Mouse (Mus musculus) 416B (cell line): ENCODE measurements around the gene Ackr4.

ENCODE experiments used
- DNase-seq: peaks from one replicate; pipeline ENCODE4 v3.0.0; 2011; ENCODE audit warnings: low read depth

Ackr4 gene

DNA sequence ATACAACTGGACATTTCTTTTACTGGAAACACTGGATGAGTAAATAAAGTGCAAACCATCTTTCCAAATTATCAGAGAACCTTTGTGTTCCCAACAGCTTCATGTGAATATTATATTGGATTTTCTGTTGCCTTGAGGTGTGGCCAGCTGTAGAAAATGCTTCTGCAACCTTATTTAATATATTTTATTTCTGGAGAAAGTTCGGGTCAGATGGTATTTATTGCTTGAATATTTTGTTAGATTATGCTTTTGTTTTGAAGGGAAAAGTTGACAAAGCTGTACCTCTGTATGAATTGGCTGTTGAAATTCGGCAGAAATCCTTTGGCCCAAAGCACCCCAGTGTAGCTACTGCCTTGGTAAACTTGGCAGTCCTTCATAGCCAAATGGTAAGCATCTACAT is 86.4 kb downstream of the Ackr4 start, which contains the start of gene Gm28305:
Gene Gm28305, plus strand, starts transcription at position 301 of the 400 bp plus-strand sequence.
- no peak for DNase-seq

GRCm38 (mm10) chr9:104039742-104040141 is 87.0 kb downstream of the Ackr4 start:
- DNase-seq, result peak; percentile 53

DNA sequence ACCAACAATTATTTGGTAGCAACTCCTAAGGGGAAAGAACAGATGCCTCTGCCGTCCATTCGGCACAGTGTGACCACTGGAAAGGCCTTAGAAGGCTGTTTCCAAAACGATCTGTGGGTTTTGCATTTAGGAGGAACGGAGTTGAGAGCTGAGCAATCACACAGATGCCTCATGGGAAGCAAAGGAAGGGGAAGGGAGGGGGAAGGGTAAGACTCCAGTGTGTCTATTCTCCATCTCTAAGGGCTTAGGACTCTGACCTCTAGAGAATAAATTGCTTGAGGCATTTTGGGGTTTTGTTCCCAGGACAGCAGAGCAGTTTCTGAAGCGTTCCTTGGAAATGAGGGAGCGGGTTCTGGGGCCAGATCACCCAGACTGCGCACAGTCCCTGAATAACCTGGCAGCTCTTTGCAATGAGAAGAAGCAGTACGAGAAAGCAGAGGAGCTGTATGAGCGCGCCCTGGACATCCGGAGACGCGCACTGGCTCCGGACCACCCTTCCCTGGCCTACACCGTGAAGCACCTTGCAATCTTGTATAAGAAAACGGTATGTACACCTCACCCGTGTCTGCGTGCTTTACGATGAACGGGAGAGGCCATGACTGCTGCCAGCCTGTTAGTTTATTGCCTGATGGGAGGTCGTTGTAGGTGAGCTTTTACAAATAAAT is 87.6 kb downstream of the Ackr4 start:
- no peak for DNase-seq

GRCm38 (mm10) chr9:104038266-104038665 is 88.5 kb downstream of the Ackr4 start:
- DNase-seq, result no peak

DNA sequence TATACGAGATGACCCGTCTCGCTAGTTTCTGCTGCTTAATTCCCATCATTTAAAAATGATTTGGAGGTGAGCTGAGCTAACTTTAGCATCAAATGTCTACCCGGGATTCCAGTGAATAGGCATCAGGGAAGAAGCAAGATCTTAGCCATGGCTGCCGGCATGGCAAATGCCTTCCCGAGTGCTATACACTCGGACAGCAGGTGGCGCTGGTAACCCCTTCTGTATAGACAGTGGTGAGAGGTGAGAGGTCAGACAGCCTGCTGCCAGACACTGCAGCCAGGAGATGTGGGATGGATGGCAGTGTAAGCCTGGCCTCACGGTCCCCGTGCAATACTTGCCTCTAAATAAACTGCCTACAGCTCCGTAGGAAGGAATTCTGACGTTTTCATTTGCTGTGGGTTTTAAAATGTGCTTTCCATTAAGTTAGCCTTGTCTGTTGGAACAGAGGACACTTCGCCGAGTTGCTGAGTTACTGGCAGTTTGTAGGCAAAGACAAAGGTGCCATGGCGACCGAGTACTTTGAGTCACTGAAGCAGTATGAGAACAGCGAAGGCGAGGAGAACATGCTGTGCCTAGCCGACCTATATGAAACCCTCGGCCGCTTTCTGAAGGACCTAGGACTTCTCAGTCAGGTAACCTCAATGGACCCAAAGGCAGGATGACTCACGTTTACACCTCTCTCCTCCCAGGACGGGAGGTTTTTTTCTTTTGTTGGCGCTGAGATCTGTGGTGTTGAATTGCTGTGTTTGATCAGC is 91.3 kb downstream of the Ackr4 start:
- DNase-seq, result peak; percentile 69

DNA sequence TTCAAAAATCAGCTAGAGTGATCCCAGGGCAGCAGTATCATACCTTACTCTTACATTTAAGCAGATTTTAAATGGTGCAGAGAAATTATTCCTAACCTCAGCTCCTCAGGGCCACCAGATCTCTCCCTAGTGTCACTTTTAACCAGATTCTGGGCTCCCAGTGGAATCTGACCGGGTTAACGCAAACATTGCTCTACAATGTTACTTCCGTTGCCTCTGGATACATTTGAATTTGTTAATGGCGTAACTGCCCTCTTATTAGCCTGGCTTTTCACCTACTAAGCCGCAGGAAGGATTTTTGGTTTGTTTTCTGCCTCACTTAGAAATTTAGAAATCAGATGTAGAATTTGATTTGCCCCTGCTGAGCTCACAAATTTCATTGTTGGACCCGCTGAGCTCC is 92.0 kb downstream of the Ackr4 start:
- DNase-seq, result no peak

DNA sequence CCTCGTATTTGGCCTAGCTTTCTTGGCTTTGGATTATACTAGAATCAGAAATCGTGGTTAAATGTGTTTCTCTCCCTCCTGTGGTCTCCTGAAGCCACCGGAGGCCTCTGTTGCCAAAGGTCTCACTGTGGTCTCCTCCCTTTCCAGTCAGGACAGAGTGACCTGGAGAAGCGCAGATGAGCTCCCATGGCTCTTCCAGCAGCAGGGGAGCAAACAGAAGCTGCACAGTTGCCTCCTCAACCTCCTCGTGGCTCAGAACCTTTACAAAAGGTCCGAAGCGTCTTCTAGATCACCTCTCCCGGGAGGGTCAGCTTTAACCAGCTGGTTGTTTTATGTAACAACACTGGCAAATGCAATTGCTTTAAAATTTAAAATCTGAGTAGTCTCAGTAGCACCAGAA is 92.5 kb downstream of the Ackr4 start:
- no peak for DNase-seq
